Comparison of ENCODE assay signal across 17 mouse cellular contexts in the genomic region with DNA sequence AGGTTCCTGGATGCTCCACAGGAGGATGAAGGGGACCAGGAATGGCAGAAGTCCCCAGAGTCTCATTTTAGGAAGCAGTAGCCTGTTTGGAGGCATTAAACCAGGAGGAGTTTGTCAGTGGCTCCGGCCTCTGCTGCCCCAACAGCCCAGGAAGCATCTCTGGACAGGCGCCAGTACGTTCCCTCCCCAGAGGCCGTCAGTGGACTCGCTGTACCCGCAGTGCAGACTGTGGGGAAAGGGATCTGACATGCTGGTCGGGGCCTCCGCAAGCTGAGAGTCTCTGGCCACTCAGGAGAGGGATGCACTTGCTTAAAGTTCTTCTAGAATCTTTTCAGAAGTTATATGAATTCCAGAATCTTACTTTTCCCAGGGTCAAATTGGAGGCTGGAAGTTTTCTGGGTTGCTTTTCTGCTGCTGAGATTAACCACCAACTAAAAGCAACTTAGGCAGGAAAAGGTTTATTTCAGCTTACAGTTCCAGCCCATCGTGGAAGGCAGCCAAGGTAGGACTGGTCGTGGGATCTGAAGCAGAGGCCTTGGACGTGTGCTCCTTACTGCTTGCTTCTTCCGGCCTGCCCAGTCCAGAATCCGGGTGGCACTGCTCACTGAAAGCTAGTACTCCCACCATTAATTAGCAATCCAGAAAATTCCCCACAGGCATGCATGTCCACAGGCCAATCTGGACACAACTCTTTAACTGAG. TPM values are rescaled to one million over a fixed set of nuclear protein-coding genes. Genes with fewer than 3 reads are reported as not detected.
DNase-seq lines count a peak whose midpoint lies in the region; ATAC-seq and TF ChIP-seq lines count a peak whose summit lies in the region.
"Not testable (repeated sequence)": the region's sequence is repeated elsewhere in the genome, so short reads cannot be mapped to it uniquely, and the experiment has no call there.
"Had no signal": no experiment of that assay in that cellular context is flagged by ENCODE, and none has a peak within 500 bp of the region (broad histone marks: within the 10 kb centered on the region; RNA-seq: fewer than 3 reads in every experiment).

A gene (minus strand): TSS at position 423 of the 701 bp plus-strand sequence.

- TF ChIP-seq CTCF in gastrocnemius, adult 2 months (IDR thresholded peaks at IDR 0.05); stomach, postnatal 0 days (IDR thresholded peaks at IDR 0.05; ENCODE audit: low read depth): not testable (repeated sequence)

- 52% methylated on average over 13 of the region's 13 CpGs for WGBS in intestine, embryonic 15.5 days
- WGBS in lung, embryonic 15.5 days, result 38% methylated on average over 13 of the region's 13 CpGs
- 26% methylated on average over 13 of the region's 13 CpGs for WGBS in stomach, postnatal 0 days

- intact Hi-C loops in gastrocnemius, adult 2 months (cut with DNase I), result not testable (repeated sequence)

- not testable (repeated sequence) for H3K9me3 ChIP-seq in intestine, embryonic 15.5 days; lung, embryonic 15.5 days; stomach, postnatal 0 days (ENCODE audit: control insufficient read depth, low read length)

- peak; percentile 46 for DNase-seq in adrenal gland, postnatal 10 days
- DNase-seq in gastrocnemius, adult 2 months, result peak; percentile 46
- peak; percentile 17 for DNase-seq in heart, adult 8-10 months (ENCODE audit: low spot score)
- peak; percentile 14 to 46 for DNase-seq in lung, postnatal 4 days
- not testable (repeated sequence) for DNase-seq in stomach, postnatal 0 days (ENCODE audit: low spot score)

- H3K4me3 ChIP-seq in gastrocnemius, adult 2 months; intestine, embryonic 15.5 days (replicated peaks); lung, embryonic 15.5 days; stomach, postnatal 0 days (ENCODE audit: low read depth, low read length): not testable (repeated sequence)

- H3K27ac ChIP-seq in gastrocnemius, adult 2 months, result not testable (repeated sequence)
- peak within 1 kb of the TSS; percentile 32; the same call in 1 of the 2 replicates for H3K27ac ChIP-seq in intestine, embryonic 15.5 days
- H3K27ac ChIP-seq in lung, embryonic 15.5 days, result peak within 1 kb of the TSS; percentile 13; the same call in 1 of the 2 replicates
- 0 out of 2 replicates have a peak within 1 kb of the TSS, but pooled peaks have one; percentile 1 for H3K27ac ChIP-seq in stomach, postnatal 0 days (replicated peaks)

- H3K4me2 ChIP-seq in intestine, embryonic 15.5 days (replicated peaks); lung, embryonic 15.5 days; stomach, postnatal 0 days (replicated peaks; ENCODE audit: low read depth): not testable (repeated sequence)

- not testable (repeated sequence) for H3K4me1 ChIP-seq in intestine, embryonic 15.5 days (replicated peaks); lung, embryonic 15.5 days; stomach, postnatal 0 days (replicated peaks; ENCODE audit: control insufficient read depth, insufficient read depth)

- TF ChIP-seq EP300 in stomach, postnatal 0 days (optimal IDR thresholded peaks at IDR 0.05), result not testable (repeated sequence)

- H3K36me3 ChIP-seq in intestine, embryonic 15.5 days; lung, embryonic 15.5 days; stomach, postnatal 0 days (ENCODE audit: control insufficient read depth, insufficient read depth, low read length): not testable (repeated sequence)

- H3K27me3 ChIP-seq in intestine, embryonic 15.5 days (replicated peaks); lung, embryonic 15.5 days; stomach, postnatal 0 days (ENCODE audit: control insufficient read depth, insufficient read depth, low read length): not testable (repeated sequence)

- 0 out of 2 replicates have a peak within 1 kb of the TSS, but pooled peaks have one; percentile 0 for H3K9ac ChIP-seq in intestine, embryonic 15.5 days
- not testable (repeated sequence) for H3K9ac ChIP-seq in lung, embryonic 15.5 days; stomach, postnatal 0 days (ENCODE audit: low read length)

- ATAC-seq in intestine, embryonic 15.5 days; lung, embryonic 15.5 days (ENCODE audit: borderline replicate concordance, extremely low read depth, low FRiP score, low TSS enrichment); stomach, postnatal 0 days (ENCODE audit: low FRiP score, low TSS enrichment): not testable (repeated sequence)

RNA-seq across cellular contexts. Expression of the gene that starts here (rescaled TPM):
- 1 to 10 TPM in 1 of 2 experiments, under 1 TPM in 1; 0.51 to 1.0 TPM for total RNA-seq in adrenal gland, postnatal 10 days (2021)
- total RNA-seq in gastrocnemius, adult 2 months (2021), result not detected
- total RNA-seq in heart, adult 8-10 months (2022), result under 1 TPM in 1 of 4 experiments, not detected in 3; 0.49 TPM
- 0.85 and 1.7 TPM in 2 replicates for polyA plus RNA-seq in intestine, embryonic 15.5 days (2015; fragmentation: Nextera tagmentation; extraction: Ambion mirVana)
- polyA plus RNA-seq in lung, embryonic 15.5 days (2015; fragmentation: Nextera tagmentation; extraction: Ambion mirVana), result 0.77 and 0.95 TPM in 2 replicates
- polyA plus RNA-seq in stomach, postnatal 0 days (2015; fragmentation: Nextera tagmentation; extraction: Ambion mirVana), result 0.75 and 1.1 TPM in 2 replicates
- total RNA-seq: gastrocnemius, adult 8-10 months; hematopoietic stem cell, adult 5-6 weeks; left cerebral cortex, adult 18-20 months; left cerebral cortex, postnatal 36 days; megakaryocyte progenitor cell, adult 5-6 weeks had no signal
- polyA plus RNA-seq: cerebellum, adult 2 months; forebrain, embryonic 11.5 days; liver, embryonic 15.5 days; midbrain, embryonic 12.5 days; neural tube, embryonic 13.5 days had no signal

Comparison
In these comparisons a context has a peak if more than half of its experiments do, and no peak if none do; other contexts are left out.
1. Peak in DNase-seq in gastrocnemius, adult 2 months; RNA of the gene not detected or under 1 TPM.
2. Peak in DNase-seq in heart, adult 8-10 months; RNA of the gene not detected or under 1 TPM.